Mouse (Mus musculus): ENCODE data around the gene Shisa9. TPM values are rescaled to one million over a fixed set of nuclear protein-coding genes. Genes with fewer than 3 reads are reported as not detected.

Gene Shisa9
- polyA plus RNA-seq, 1 experiment from 2014 or later: 0.92 TPM

Other genes starting within 250 kb of the Shisa9 start
- gene Cpped1, start 74.7 kb upstream of the Shisa9 start, polyA plus RNA-seq (2015; fragmentation: Nextera tagmentation; extraction: Ambion mirVana): 31.1 and 34.0 TPM in 2 replicates

Data from heart, embryonic 15.5 days (tissue).